Mouse (Mus musculus) myocyte (in vitro differentiated cells): ENCODE measurements at regions not wholly inside any gene's neighbourhood (a gene's known extent, or its start where the extent isn't known, plus 50 kb on each side); places are given as distances from the start of the nearest gene placed in this dataset.

Experiments used
- H3K27me3 ChIP-seq: one replicate; pipeline ENCODE4 v1.6.1; 2011; ENCODE audit not compliant: control insufficient read depth, insufficient read depth, insufficient read length
- H3K36me3 ChIP-seq: one replicate; pipeline ENCODE4 v1.6.1; 2011; ENCODE audit not compliant: control insufficient read depth, insufficient read depth
- H3K4me2 ChIP-seq: one replicate; pipeline ENCODE4 v1.6.1; 2011; ENCODE audit warnings: low read depth, control low read depth
- H3K4me3 ChIP-seq: one replicate; pipeline ENCODE4 v1.5.1; 2011; ENCODE audit warnings: mild to moderate bottlenecking, control low read depth, moderate library complexity
- H3K79me2 ChIP-seq: one replicate; pipeline ENCODE4 v1.6.1; 2011; ENCODE audit not compliant: control insufficient read depth, insufficient read depth
- H3ac ChIP-seq: one replicate; pipeline ENCODE4 v1.6.1; 2011; ENCODE audit not compliant: control insufficient read depth, insufficient read length
- CEBPB ChIP-seq: IDR thresholded peaks from 2 replicates; pipeline ENCODE4 v1.6.1; 2011; ENCODE audit warnings: mild to moderate bottlenecking, moderate library complexity; ENCODE audit not compliant: poor library complexity, insufficient read depth, severe bottlenecking
- E2F4 ChIP-seq: IDR thresholded peaks from one replicate; pipeline ENCODE4 v1.6.1; 2011; ENCODE audit warnings: mild to moderate bottlenecking, control low read depth, moderate library complexity; ENCODE audit not compliant: insufficient read depth
- MAX ChIP-seq: IDR thresholded peaks from one replicate; pipeline ENCODE4 v1.6.1; 2011; ENCODE audit warnings: low read depth, mild to moderate bottlenecking, control low read depth
- MYOD1 ChIP-seq, 3 experiments: IDR thresholded peaks; one replicate each; pipeline ENCODE4 v1.6.1; 2011; ENCODE audit warnings: control low read depth in 2 of 3, low read depth in 2 of 3, mild to moderate bottlenecking in 2 of 3, moderate library complexity in 1 of 3; ENCODE audit not compliant: insufficient read length in 2 of 3, control insufficient read depth in 1 of 3
- MYOG ChIP-seq, 3 experiments: IDR thresholded peaks; one replicate each; pipeline ENCODE4 v1.6.1; 2011; ENCODE audit warnings: control low read depth in 2 of 3, low read depth in 2 of 3, mild to moderate bottlenecking in 2 of 3; ENCODE audit not compliant: insufficient read length in 2 of 3, control insufficient read depth in 1 of 3, insufficient read depth in 1 of 3
- POLR2A ChIP-seq: IDR thresholded peaks from one replicate; pipeline ENCODE4 v1.6.1; 2011; ENCODE audit warnings: low read depth, mild to moderate bottlenecking, control low read depth, moderate library complexity; ENCODE audit not compliant: insufficient read length
- POLR2AphosphoS2 ChIP-seq: IDR thresholded peaks from one replicate; pipeline ENCODE4 v1.6.1; 2011; ENCODE audit warnings: low read depth, control low read depth; ENCODE audit not compliant: insufficient read length
- REST ChIP-seq: IDR thresholded peaks from one replicate; pipeline ENCODE4 v1.6.1; 2011; ENCODE audit warnings: mild to moderate bottlenecking, control low read depth, moderate library complexity; ENCODE audit not compliant: insufficient read depth, insufficient read length
- SRF ChIP-seq: IDR thresholded peaks from one replicate; pipeline ENCODE4 v1.6.1; 2011; ENCODE audit warnings: low read depth; ENCODE audit not compliant: control insufficient read depth, insufficient read length
- TCF12 ChIP-seq: IDR thresholded peaks from one replicate; pipeline ENCODE4 v1.6.1; 2011; ENCODE audit warnings: mild to moderate bottlenecking, control low read depth; ENCODE audit not compliant: poor library complexity, insufficient read depth, severe bottlenecking
- TCF3 ChIP-seq: IDR thresholded peaks from one replicate; pipeline ENCODE4 v1.6.1; 2011; ENCODE audit warnings: low read depth, control low read depth; ENCODE audit not compliant: insufficient read length
- USF1 ChIP-seq: IDR thresholded peaks from one replicate; pipeline ENCODE4 v1.6.1; 2011; ENCODE audit warnings: low read depth, mild to moderate bottlenecking, control low read depth, moderate library complexity

DNA sequence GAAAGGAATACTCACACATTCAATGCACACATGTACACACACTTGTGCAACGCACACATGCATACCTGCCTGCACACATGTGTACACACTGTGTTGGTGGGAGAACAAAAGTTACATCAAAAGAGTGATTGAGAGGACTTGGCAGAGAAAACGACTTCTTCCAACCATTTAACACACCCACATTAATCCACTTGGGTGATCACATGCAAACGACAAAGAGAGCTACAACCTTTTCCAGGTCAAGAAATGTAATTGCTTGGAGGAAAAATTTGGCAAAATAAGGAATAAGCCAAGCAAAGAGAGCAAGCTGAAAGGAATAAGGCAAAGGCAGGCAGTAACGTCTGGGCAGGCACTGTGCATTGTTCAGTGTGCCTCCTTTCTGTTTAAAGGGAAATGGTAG is 67.3 kb downstream of the C1d start:
- Histone ChIP-seq H3K4me3 (no peak overlapping the region), H3ac (no peak overlapping the region), H3K79me2 (no peaks in the 10 kb centered on the region), H3K27me3 (no peaks in the 10 kb centered on the region), H3K36me3 (no peaks in the 10 kb centered on the region), H3K4me2 (no peak overlapping the region)
- no peak for TF ChIP-seq POLR2A
- TF ChIP-seq MYOD1 (IDR thresholded peaks at IDR 0.05; ENCODE audit: control insufficient read depth in 1 of 3, insufficient read length in 2 of 3, low read depth in 2 of 3): no peak
- no peak for TF ChIP-seq POLR2AphosphoS2
- TF ChIP-seq CEBPB: no peak
- TF ChIP-seq E2F4: no peak
- no peak for TF ChIP-seq MAX
- TF ChIP-seq SRF: no peak
- no peak for TF ChIP-seq REST
- TF ChIP-seq TCF3: no peak
- TF ChIP-seq USF1: no peak
- TF ChIP-seq MYOG (IDR thresholded peaks at IDR 0.05; ENCODE audit: control insufficient read depth in 1 of 3, insufficient read depth in 1 of 3, insufficient read length in 2 of 3, low read depth in 2 of 3): no peak
- no peak for TF ChIP-seq TCF12

DNA sequence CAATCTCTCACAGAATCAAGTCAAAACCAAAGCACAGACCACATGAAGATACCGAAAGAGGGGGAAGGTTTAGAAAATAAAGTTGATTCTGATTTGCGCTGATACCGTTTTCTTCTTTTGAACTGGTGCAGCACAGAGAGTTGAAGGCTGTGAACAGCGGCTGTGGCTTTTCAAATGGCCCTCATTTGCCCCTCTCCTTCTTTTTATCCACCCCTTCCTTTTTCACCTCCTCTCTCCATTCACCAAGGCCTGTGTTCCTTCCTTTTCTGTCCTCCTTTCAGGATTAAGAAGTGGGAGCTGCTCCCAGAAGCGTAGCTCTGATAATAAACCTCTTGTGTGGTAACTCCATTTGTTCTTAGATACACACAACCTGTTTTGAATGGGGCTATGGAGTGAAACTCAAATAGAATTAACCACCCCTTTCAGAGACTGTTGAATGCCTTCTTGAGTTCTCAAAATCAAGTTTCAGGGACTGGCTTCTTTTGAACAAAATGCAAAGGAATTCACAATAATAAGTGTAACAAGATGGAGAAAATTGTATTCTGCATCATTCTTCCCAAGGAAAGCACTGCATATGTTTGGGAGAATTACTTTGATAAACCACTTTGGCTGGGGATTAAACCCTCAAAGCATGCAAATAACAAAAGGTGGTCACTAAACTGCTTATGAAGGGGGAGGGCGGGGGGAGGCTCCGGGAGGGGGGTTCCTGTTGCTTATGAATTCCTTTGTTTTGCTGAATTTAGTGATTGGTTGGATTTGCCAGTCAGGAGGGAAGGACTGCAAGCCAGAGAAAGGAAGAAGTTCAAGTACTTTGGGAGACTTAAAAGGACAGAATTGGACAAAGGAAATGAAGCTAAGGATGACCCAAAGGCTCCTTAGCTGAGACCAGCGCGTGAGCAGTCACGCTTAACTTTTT is 68.6 kb downstream of the C1d start:
- no peak for TF ChIP-seq TCF12
- TF ChIP-seq POLR2AphosphoS2: no peak
- TF ChIP-seq E2F4: no peak
- TF ChIP-seq CEBPB: no peak
- no peak for TF ChIP-seq REST
- no peak for TF ChIP-seq USF1
- no peak for TF ChIP-seq MAX
- no peak for TF ChIP-seq POLR2A
- no peak for TF ChIP-seq SRF
- no peak for TF ChIP-seq MYOG (IDR thresholded peaks at IDR 0.05; ENCODE audit: control insufficient read depth in 1 of 3, insufficient read depth in 1 of 3, insufficient read length in 2 of 3, low read depth in 2 of 3)
- no peak for TF ChIP-seq TCF3
- TF ChIP-seq MYOD1 (IDR thresholded peaks at IDR 0.05; ENCODE audit: control insufficient read depth in 1 of 3, insufficient read length in 2 of 3, low read depth in 2 of 3): no peak
- no peaks in the 10 kb centered on the region for H3K27me3 ChIP-seq

DNA sequence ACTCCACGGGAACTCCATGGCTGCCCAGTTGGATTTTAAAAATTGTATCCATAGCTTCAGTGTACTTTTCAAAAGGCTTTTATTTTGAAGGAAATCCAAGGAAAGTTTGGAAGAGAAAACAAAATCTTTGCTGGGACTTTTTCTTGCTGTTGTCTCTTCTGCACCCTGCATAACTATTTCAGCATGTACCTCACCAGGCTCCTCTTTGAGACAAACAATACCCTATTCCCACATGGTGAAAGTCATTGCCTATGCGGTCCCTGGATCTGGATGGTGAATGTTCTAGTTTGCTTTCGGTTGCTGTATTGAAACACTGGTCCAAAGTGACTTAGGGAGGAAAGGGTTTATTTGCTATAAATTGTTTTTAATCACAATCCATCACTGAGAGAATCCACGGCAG is 69.3 kb downstream of the C1d start:
- TF ChIP-seq E2F4 (no peak), REST (no peak), POLR2A (no peak)
- H3K27me3 ChIP-seq: no peaks in the 10 kb centered on the region
- no peak overlapping the region for H3ac ChIP-seq
- no peaks in the 10 kb centered on the region for H3K36me3 ChIP-seq
- H3K79me2 ChIP-seq: no peaks in the 10 kb centered on the region
- H3K4me3 ChIP-seq: no peak overlapping the region
- no peak overlapping the region for H3K4me2 ChIP-seq

More for the DNA sequence above, 68.6 kb downstream of the C1d start:
- Histone ChIP-seq H3ac (no peak overlapping the region), H3K79me2 (no peaks in the 10 kb centered on the region), H3K4me2 (no peak overlapping the region), H3K4me3 (no peak overlapping the region), H3K36me3 (no peaks in the 10 kb centered on the region)

DNA sequence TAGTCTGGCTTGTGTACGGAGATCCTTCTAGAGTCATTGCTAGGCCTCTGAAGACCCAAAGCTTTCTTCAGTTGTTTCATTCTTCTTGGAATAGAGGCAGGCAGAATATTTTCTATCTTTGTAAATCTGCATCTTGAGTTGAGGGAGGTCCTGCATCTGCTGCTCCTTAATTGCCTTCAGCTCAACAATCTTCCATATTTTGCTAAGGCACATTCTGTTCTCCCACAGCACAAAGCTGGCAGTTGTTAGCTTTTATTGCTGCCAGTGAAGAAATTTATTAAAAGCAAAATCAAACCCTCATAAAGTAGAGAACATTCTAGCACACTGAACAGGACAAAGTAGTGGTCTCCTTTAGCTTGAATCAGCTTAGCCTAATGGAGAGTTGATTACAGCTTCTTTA is 94.1 kb downstream of the C1d start:
- no peak for TF ChIP-seq SRF
- no peak for TF ChIP-seq CEBPB
- TF ChIP-seq REST: no peak
- TF ChIP-seq POLR2A: no peak
- TF ChIP-seq MAX: no peak
- TF ChIP-seq TCF3: no peak
- no peak for TF ChIP-seq USF1
- no peak for TF ChIP-seq POLR2AphosphoS2
- TF ChIP-seq MYOG (IDR thresholded peaks at IDR 0.05; ENCODE audit: control insufficient read depth in 1 of 3, insufficient read depth in 1 of 3, insufficient read length in 2 of 3, low read depth in 2 of 3): no peak
- TF ChIP-seq TCF12: no peak
- no peak for TF ChIP-seq E2F4
- TF ChIP-seq MYOD1 (IDR thresholded peaks at IDR 0.05; ENCODE audit: control insufficient read depth in 1 of 3, insufficient read length in 2 of 3, low read depth in 2 of 3): no peak
- Histone ChIP-seq H3K79me2 (no peaks in the 10 kb centered on the region), H3K27me3 (no peaks in the 10 kb centered on the region), H3K36me3 (no peaks in the 10 kb centered on the region), H3ac (no peak overlapping the region), H3K4me3 (no peak overlapping the region), H3K4me2 (no peak overlapping the region)
